Mouse (Mus musculus) adrenal gland (tissue): ENCODE measurements around the gene Slc6a5.

Experiments used
- intact Hi-C: fragments of 180-260 bp; cut with DNase I; formaldehyde crosslinking; loops from one replicate; pipeline ENCODE4 v1.15.1; 2025
- long read RNA-seq, 2 experiments: library from polyadenylated mRNA; unstranded; transcript quantifications; one replicate each; pipeline ENCODE4 v2.0.0; 2020; ENCODE audit warnings: borderline replicate concordance in 1 of 2; ENCODE audit not compliant: insufficient replicate concordance in 1 of 2

Gene Slc6a5
- long read RNA-seq, experiment 1, partial matches to known transcripts, result 0 of 1 reads
- long read RNA-seq, experiment 1, other reads (novel, unspliced or antisense), result 1 of 1 reads
- long read RNA-seq, experiment 2, partial matches to known transcripts, result 0 of 5 reads
- long read RNA-seq, experiment 2, other reads (novel, unspliced or antisense), result 5 of 5 reads

- intact Hi-C loops, result no loop called here
Observed at GRCm38 (mm10) chr7:49909850-49910249, at the start of gene Slc6a5. TSS of gene Slc6a5 (plus strand) at chr7:49910146.

- intact Hi-C loops, result no loop called here
Observed at GRCm38 (mm10) chr7:49861196-49861595, 48.8 kb upstream of the Slc6a5 start.

GRCm38 (mm10) chr7:49863753-49864152, 46.2 kb upstream of the Slc6a5 start:
- intact Hi-C loops, result no loop called here

- intact Hi-C loops, result no loop called here
Observed at GRCm38 (mm10) chr7:49869656-49870055, 40.3 kb upstream of the Slc6a5 start.

DNA sequence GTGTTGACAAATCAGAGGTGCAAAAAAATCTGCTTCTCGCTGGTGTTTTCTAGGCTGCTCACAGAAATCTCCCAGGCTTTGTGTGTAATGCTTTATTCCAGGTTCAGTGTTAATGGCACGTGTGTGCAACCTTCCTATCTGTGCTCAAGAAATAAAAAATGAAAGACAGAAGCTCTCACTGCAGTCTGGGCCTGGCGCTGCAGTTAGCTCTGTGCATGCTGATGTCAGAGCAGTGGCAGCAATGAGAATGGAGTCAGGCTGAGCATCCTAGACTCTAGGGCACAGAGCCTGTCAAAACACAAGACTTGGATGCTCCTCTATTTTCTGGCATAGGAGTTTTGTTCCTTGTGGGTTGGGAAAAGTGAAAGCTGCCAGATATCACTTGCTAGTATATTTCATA, 39.7 kb upstream of the Slc6a5 start:
- intact Hi-C loops, result no loop called here

GRCm38 (mm10) chr7:49877307-49877706, 32.6 kb upstream of the Slc6a5 start:
- intact Hi-C loops, result no loop called here

DNA sequence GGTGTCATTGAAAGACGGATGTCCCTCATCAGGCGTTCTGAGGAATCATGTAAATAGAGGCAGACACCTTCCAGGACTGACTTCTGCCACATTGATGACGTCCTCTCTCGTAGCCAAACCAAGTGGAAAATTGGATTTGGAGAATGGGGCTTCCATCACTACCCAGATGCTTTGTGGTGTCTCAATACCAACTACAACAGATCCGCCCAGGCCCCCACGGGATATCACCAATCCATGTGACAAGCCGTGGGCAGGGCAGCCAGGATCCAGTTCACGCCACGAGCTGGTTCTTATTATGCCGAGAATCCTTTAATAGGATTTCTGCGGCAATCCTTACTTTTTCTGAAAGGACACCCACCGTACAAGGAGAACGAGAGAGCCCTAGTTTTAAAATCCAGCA, 30.9 kb upstream of the Slc6a5 start:
- intact Hi-C loops, result no loop called here

- intact Hi-C loops, result no loop called here
Observed at GRCm38 (mm10) chr7:49879998-49880707, 29.8 kb upstream of the Slc6a5 start.

DNA sequence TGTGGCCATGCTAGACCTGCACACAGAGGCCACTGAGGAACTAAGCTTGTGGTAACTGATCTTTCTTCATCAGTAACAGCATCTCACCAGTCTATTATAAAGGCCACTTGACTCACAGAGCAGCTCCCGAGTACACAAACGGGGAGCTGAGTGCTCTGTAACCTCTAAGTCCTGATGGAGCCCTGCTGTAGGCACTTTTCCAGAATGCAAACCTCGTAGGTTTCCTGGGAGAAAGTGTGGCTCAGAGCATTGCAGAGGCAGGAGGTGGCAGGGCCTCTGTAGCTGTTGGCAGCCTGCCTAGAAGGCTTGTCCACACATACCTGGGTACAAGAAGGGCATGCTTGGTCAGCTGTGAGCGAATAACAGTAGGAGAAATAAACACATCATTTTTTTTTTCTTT, 27.7 kb upstream of the Slc6a5 start:
- intact Hi-C loops, result no loop called here

DNA sequence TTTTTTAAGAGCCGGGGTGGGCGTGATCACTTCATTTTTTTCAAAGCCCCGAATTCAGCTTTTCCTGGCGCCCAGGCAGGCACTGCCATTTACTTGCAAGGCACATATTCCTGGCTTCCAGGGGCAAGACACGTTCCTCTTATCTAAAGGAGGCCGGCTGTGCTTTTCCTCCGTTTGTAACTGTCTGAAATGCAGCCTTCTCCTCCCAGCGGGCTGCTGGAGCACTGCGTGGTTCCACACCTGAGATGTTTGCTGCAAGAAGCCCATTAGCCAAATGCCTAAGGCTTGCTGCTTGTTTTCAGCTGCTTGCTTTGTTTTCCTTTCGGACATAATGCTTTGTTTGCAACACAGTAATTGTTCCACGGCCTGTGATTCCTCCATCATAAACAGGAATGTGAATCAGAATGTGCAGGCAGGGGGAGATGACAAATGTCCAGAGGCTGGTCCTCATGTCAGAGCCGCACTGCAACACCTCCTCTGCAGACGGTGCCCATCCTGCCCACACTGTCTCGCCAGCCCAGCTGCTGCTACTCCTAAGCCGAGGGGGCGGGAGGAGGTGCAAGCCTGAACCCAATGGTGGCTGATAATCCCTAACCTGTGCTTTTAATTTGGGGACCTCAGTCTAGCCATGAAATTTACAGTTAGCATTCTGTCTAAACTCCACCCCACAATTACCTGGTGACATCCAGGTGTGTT, 27.1 kb upstream of the Slc6a5 start:
- intact Hi-C loops, result no loop called here

- intact Hi-C loops, result no loop called here
Observed at GRCm38 (mm10) chr7:49887776-49888390, 22.1 kb upstream of the Slc6a5 start.

GRCm38 (mm10) chr7:49894786-49895185, 15.2 kb upstream of the Slc6a5 start:
- intact Hi-C loops, result no loop called here

- intact Hi-C loops, result no loop called here
Observed at GRCm38 (mm10) chr7:49895296-49895695, 14.7 kb upstream of the Slc6a5 start.

GRCm38 (mm10) chr7:49902003-49902552, 7.9 kb upstream of the Slc6a5 start:
- intact Hi-C loops, result no loop called here

GRCm38 (mm10) chr7:49907191-49908171, 2.5 kb upstream of the Slc6a5 start:
- intact Hi-C loops, result no loop called here

GRCm38 (mm10) chr7:49908181-49908855, 1.6 kb upstream of the Slc6a5 start:
- intact Hi-C loops, result no loop called here

- intact Hi-C loops, result no loop called here
Observed at GRCm38 (mm10) chr7:49908990-49909411, 945 bp upstream of the Slc6a5 start.

DNA sequence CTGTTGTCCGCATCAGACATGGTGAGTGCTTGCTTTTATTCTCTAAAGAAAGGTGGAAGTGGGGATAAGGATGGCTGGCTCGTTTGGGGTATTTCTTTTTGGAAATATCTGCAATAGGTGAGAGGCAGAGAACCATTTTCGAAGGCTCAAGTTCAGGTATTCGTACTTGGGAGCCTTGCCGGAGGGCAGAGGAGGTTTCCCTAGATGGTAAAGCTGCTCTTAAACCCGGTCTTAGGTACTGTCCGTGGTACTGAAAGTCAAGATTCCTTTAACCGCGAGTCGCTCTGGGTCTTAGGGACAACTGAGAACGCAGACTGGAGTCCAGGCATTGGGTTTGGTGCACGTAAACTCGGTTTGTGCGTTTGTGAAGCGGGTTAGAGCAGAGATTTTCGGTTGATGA, 415 bp downstream of the Slc6a5 start:
- intact Hi-C loops, result no loop called here

GRCm38 (mm10) chr7:49911147-49911946, 1.4 kb downstream of the Slc6a5 start:
- intact Hi-C loops, result no loop called here
